Mouse (Mus musculus) E14TG2a.4 (cell line): Measurements from ENCODE around the gene Noto.

Source experiments
- CTCF ChIP-seq: conservative IDR thresholded peaks from 2 replicates; pipeline ENCODE4 v1.5.1; 2014; ENCODE audit warnings: low read length
- NANOG ChIP-seq: IDR thresholded peaks from 2 replicates; pipeline ENCODE4 v1.6.1; 2014; ENCODE audit warnings: borderline replicate concordance, low read length, mixed read lengths

DNA sequence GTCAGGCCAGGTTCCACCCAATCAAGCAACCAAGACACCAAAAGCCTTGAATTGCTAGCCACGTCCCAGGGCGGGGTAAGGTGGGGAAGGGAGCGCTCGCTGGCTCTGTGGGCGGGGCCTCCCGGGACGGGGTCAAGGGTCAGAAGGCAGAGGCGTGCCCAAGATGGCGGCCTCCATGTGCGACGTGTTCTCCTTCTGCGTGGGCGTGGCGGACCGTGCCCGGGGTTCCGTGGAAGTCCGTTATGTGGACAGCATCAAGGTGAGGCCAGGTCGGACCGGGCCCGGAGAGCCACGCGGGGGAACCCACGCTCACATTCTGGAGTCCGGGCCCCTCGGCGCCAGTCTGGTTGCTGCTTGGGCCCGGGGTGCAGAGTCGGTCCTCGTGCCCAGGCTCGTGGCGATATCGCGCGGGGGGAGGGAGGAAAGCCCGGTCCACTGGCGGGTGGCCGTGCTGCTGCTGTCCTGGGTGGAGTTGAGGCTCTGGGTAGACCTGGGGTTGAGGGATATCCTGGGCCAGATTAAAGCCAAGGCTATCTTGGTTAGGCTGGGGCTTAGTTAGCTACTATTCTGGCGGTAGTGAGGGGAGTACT lies 8.3 kb downstream of the Noto start, which contains the start of gene Smyd5:
- TF ChIP-seq CTCF (no peak), NANOG (no peak)
